Comparison of ENCODE assay signal across 8 mouse cellular contexts in genomic region chr9:75625556-75626307, GRCm38 (mm10). TPM values are rescaled to one million over a fixed set of nuclear protein-coding genes. Genes with fewer than 3 reads are reported as not detected.
A peak's percentile ranks its signal among the peaks of the same experiment; 100 is the strongest.
DNase-seq lines count a peak whose midpoint lies in the region; ATAC-seq lines count a peak whose summit lies in the region.

Gene Lysmd2, plus strand, starts transcription at chr9:75625741.

- ATAC-seq in hindbrain, embryonic 13.5 days (ENCODE audit: low FRiP score) = peak; percentile 91
- ATAC-seq in monocyte, adult 5-6 weeks (replicated peaks; ENCODE audit: insufficient number of reproducible peaks, low FRiP score, low TSS enrichment, poor library complexity, severe bottlenecking) = no peak

- peak within 1 kb of the TSS; percentile 92 for H3K9ac ChIP-seq in hindbrain, embryonic 13.5 days

- H3K27ac ChIP-seq in hindbrain, embryonic 13.5 days = peak within 1 kb of the TSS; percentile 96

- WGBS in hindbrain, embryonic 13.5 days = under 1% methylated on average over 94 of the region's 94 CpGs

- DNase-seq in WW6 (ENCODE audit: low read depth, low spot score) = peak; percentile 26
- peak; percentile 73 to 83 for DNase-seq in cerebellum, postnatal 14 days
- peak; percentile 71 for DNase-seq in frontal cortex, postnatal 36 days (ENCODE audit: low spot score in 2 of 2)
- peak; percentile 79 to 81 for DNase-seq in layer of hippocampus, postnatal 36 days
- DNase-seq in lung, postnatal 25 days (ENCODE audit: low spot score) = peak; percentile 68
- DNase-seq in right cerebral cortex, adult 2 months (ENCODE audit: low spot score in 2 of 2) = peak; percentile 60 to 72

- H3K27me3 ChIP-seq in hindbrain, embryonic 13.5 days = peaks cover 6% of the 10 kb centered on the region; the same call in 1 of the 2 replicates

- H3K4me3 ChIP-seq in hindbrain, embryonic 13.5 days = peak within 1 kb of the TSS; percentile 78

- peaks cover 14% of the 10 kb centered on the region for H3K4me1 ChIP-seq in hindbrain, embryonic 13.5 days (replicated peaks)

- H3K9me3 ChIP-seq in hindbrain, embryonic 13.5 days = no peaks in the 10 kb centered on the region

- no peaks in the 10 kb centered on the region for H3K36me3 ChIP-seq in hindbrain, embryonic 13.5 days

- H3K4me2 ChIP-seq in hindbrain, embryonic 13.5 days = peak within 1 kb of the TSS; percentile 80

RNA-seq across cellular contexts. Expression of gene Lysmd2, which starts in this region (rescaled TPM):
- 24.8 and 26.2 TPM in 2 replicates for polyA plus RNA-seq in hindbrain, embryonic 13.5 days (2015; fragmentation: Nextera tagmentation; extraction: Ambion mirVana)
- total RNA-seq in layer of hippocampus, postnatal 36 days (2021) = 10 to 100 TPM; 61.8 to 65.8 TPM
- total RNA-seq in monocyte, adult 5-6 weeks (2017) = 1.9 to 4.1 TPM (median 3.0 TPM) in 3 replicates

Comparison
In these comparisons a context has a peak if more than half of its experiments do, and no peak if none do; other contexts are left out.
1. RNA of gene Lysmd2 (total RNA-seq): 61.8 to 65.8 TPM in layer of hippocampus, postnatal 36 days; 1.9 to 4.1 TPM in monocyte, adult 5-6 weeks; every median in the first group is over 10 times any median in the second.
2. DNase-seq: peak in every context shown above with its lines; median percentile 80 in layer of hippocampus, postnatal 36 days; 78 in cerebellum, postnatal 14 days; 71 in frontal cortex, postnatal 36 days; 68 in lung, postnatal 25 days; 66 in right cerebral cortex, adult 2 months; 26 in WW6.